Mouse (Mus musculus) forebrain, embryonic 10.5 days (tissue): ENCODE results near the gene Pdia4. TPM values are rescaled to one million over a fixed set of nuclear protein-coding genes. Genes with fewer than 3 reads are reported as not detected.

ENCODE experiments used
- DNase-seq: peaks from one replicate; pipeline ENCODE4 v3.0.0-alpha.2; 2017; ENCODE audit warnings: low spot score; ENCODE audit errors: extremely low spot score
- H3K27ac ChIP-seq: fragments of 300-500 bp; sonication (generic); 2 replicates; pipeline ENCODE4 v1.5.1; 2016; ENCODE audit warnings: mild to moderate bottlenecking
- H3K27me3 ChIP-seq: fragments of 300-500 bp; sonication (generic); 2 replicates; pipeline ENCODE4 v1.6.1; 2016; ENCODE audit warnings: mild to moderate bottlenecking; ENCODE audit not compliant: poor library complexity, severe bottlenecking
- H3K36me3 ChIP-seq: fragments of 300-500 bp; sonication (generic); replicated peaks from 2 replicates; pipeline ENCODE4 v1.6.1; 2016; ENCODE audit warnings: mild to moderate bottlenecking, moderate library complexity
- H3K4me1 ChIP-seq: fragments of 300-500 bp; sonication (generic); 2 replicates; pipeline ENCODE4 v1.6.1; 2016
- H3K4me3 ChIP-seq: fragments of 300-500 bp; sonication (generic); 2 replicates; pipeline ENCODE4 v1.5.1; 2016; ENCODE audit warnings: mild to moderate bottlenecking, moderate library complexity
- H3K9me3 ChIP-seq: fragments of 300-500 bp; sonication (generic); 2 replicates; pipeline ENCODE4 v1.6.1; 2016; ENCODE audit warnings: mild to moderate bottlenecking, moderate library complexity
- WGBS: fragments of 180-500 bp; shearing (Covaris S2); methylation state at CpG from one replicate; pipeline ENCODE4 v1.1.7; 2016; 5-methylcytosine and 5-hydroxymethylcytosine counted together
- polyA plus RNA-seq: library from polyadenylated mRNA; unstranded; fragments of >200 nt; fragmentation: Nextera tagmentation; extraction: Ambion mirVana; gene quantifications from 2 replicates; pipeline ENCODE4 v1.2.1, GENCODE M21; 2016

Pdia4 gene
- polyA plus RNA-seq, 1 experiment from 2014 or later, result 275 TPM

DNA sequence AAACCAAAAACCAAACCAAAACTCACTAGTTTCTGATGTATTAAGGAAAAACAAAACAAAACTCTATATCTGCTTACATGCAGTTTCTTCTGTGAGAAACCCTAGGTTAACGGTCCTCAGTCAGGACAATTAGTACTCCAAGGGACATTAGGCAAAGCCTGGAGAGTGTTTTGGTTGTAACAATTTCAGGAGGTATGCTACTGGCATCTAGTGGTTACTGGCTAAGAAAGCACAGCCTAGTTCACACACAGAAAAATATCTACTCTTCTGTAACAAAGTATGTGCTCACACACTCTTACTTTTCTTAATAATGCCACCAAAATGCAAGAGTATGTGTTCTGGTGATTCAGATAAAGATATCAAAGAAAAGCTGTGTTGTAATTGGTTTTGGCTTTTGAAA, 15.7 kb upstream of the Pdia4 start:
- Histone ChIP-seq H3K4me1 (peaks cover 18% of the 10 kb centered on the region), H3K27ac (no peak overlapping the region), H3K4me3 (peak overlapping the region; percentile 88; the same call in 1 of the 2 replicates), H3K36me3 (peaks cover 25% of the 10 kb centered on the region), H3K27me3 (no peaks in the 10 kb centered on the region), H3K9me3 (no peaks in the 10 kb centered on the region)
- no peak for DNase-seq
- WGBS, result 47% methylated on average over 1 of the region's 1 CpGs

DNA sequence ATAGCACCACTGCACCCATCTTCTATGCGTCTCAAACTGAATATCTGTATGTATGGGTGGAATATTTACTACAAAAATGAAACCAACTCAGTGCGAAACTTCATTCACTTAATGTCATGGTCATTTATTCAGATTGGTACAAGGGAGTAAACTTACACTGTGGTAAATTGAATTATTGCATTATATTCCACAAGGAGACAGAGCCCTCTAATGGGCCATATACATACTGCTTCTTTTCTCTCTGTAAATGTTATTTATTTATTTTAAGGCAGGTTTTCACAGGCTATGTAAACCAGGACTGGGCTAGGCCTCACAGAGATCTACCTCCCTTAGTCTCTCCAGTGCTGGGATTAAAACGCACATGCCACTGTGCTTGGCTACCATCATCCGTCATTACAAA, 14.2 kb upstream of the Pdia4 start:
- no peak for DNase-seq
- 97% methylated on average over 4 of the region's 4 CpGs for WGBS
- Histone ChIP-seq H3K36me3 (peaks cover 39% of the 10 kb centered on the region), H3K4me3 (no peak overlapping the region), H3K9me3 (no peaks in the 10 kb centered on the region), H3K4me1 (peaks cover 18% of the 10 kb centered on the region), H3K27ac (no peak overlapping the region), H3K27me3 (no peaks in the 10 kb centered on the region)

DNA sequence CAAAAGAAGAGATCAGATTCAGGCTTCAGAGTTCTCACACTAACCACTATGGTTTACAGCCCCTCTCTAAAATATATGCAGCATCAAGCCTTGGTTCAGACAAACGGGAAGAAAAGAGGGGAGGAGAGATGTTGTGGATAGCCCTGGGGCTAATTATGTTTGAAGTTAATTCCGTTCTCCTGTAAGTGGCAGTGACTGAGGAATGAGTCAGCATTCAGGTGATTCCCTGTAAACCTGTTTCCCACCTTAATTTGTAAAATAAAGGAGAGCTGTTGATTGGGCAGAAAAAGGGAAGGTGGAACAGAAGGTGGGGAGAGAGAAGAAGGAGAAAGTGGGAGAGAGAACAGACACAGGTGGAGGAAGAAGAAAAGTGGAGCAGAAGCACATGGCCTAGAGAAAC, 11.0 kb upstream of the Pdia4 start:
- Histone ChIP-seq H3K4me3 (no peak overlapping the region), H3K9me3 (no peaks in the 10 kb centered on the region), H3K4me1 (peaks cover 7% of the 10 kb centered on the region), H3K27me3 (no peaks in the 10 kb centered on the region), H3K27ac (no peak overlapping the region), H3K36me3 (peaks cover 70% of the 10 kb centered on the region)
- no peak for DNase-seq
- WGBS, result 64% methylated on average over 2 of the region's 2 CpGs

DNA sequence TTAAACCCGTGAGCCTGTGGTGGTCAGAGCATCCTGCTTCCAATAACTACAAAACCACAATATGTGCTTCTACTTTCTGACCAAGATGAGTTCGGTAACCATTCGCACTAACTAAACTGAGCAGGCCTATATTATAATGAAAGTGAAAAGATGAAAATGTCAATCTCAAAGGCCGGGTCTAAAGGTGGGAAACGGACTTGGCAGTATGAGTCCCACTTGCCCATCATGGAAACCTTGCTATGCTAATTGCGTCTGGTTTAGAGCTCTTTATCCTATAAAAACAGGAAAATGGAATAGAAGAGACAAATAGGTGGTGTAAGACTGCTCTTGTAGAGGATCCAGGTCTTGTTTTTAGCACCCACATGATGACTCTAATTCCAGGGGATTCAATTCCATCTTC, 8.5 kb upstream of the Pdia4 start:
- WGBS, result 92% methylated on average over 6 of the region's 6 CpGs
- Histone ChIP-seq H3K27me3 (no peaks in the 10 kb centered on the region), H3K9me3 (no peaks in the 10 kb centered on the region), H3K36me3 (peaks cover 86% of the 10 kb centered on the region), H3K27ac (no peak overlapping the region), H3K4me3 (no peak overlapping the region), H3K4me1 (no peaks in the 10 kb centered on the region)
- no peak for DNase-seq

DNA sequence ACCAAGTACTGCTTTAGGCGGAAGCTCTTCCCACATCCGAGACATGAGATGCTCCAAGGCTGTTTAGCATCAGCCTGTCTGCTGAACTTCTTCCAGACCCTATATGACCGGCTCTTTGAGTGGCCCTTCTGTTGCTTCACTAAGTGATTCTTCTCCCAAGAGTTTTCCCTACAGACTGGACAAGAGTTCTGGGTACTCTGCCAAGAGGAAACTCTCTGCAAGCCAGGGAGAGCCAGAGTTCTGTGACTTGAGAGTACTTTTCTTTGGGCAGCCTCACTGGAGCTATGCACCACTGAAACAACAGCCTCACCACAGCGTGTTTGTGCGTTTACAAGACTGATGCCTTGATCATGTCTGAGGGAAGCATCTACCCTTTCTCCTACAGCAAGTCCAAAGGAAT, 8.0 kb upstream of the Pdia4 start:
- Histone ChIP-seq H3K27ac (no peak overlapping the region), H3K4me3 (no peak overlapping the region), H3K36me3 (peaks cover 86% of the 10 kb centered on the region), H3K27me3 (no peaks in the 10 kb centered on the region), H3K9me3 (no peaks in the 10 kb centered on the region), H3K4me1 (no peaks in the 10 kb centered on the region)
- DNase-seq, result no peak
- WGBS, result 90% methylated on average over 5 of the region's 5 CpGs

DNA sequence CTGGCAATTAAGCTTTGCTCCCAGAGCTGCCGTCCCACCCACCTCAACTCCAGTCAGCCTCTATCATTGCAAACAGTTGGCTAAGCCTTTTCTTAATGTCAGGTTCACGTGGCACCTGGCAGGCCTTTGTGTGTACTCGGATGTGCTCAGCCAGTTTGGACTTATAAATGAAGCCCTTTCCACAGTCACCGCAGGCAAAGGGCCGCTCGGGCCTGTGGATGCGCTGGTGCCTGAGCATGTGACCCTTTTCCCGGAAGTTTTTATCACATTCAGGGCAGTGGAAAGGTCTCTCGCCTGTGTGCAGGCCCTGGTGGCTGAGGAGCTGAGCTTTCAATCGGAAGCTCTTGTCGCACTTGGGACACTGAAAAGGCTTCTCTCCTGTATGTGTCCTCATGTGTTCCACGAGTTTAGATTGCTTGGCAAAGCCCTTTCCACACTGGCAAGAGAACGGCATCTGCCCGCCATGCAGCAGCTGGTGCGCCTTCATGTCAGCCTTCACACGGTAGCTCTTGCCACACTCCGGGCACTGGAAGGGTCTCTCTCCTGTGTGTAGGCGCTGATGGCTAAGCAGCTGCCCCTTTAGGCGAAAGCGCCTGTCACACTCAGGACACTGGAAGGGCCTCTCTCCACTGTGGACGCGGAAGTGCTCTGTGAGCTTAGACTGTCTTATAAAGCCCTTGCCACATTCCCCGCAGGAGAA, 6.5 kb upstream of the Pdia4 start:
- Histone ChIP-seq H3K4me1 (no peaks in the 10 kb centered on the region), H3K27ac (no peak overlapping the region), H3K27me3 (no peaks in the 10 kb centered on the region), H3K36me3 (peaks cover 72% of the 10 kb centered on the region), H3K9me3 (no peaks in the 10 kb centered on the region), H3K4me3 (no peak overlapping the region)
- WGBS, result 94% methylated on average over 23 of the region's 23 CpGs
- no peak for DNase-seq

DNA sequence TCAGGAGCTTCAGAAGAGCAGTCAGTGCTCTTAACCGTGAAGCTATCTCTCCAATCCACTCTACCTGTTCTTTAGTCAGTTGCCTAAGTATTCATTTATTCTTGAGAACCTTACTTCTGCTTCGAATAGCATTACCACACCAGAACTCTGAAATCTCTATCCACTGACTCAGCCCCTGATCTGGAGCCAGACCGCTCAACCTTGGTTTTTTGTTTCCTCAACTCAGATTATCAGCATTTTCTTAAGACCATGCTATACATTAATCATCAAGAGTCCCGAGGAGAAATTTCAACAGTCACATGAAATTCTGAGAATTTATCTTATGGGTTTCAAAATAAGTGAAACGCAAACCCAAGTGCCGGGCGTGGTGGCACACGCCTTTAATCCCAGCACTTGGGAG, 5.5 kb upstream of the Pdia4 start:
- Histone ChIP-seq H3K36me3 (peaks cover 61% of the 10 kb centered on the region), H3K27me3 (no peaks in the 10 kb centered on the region), H3K9me3 (no peaks in the 10 kb centered on the region), H3K27ac (no peak overlapping the region), H3K4me1 (peaks cover 5% of the 10 kb centered on the region), H3K4me3 (no peak overlapping the region)
- WGBS, result 95% methylated on average over 8 of the region's 8 CpGs
- DNase-seq, result no peak

DNA sequence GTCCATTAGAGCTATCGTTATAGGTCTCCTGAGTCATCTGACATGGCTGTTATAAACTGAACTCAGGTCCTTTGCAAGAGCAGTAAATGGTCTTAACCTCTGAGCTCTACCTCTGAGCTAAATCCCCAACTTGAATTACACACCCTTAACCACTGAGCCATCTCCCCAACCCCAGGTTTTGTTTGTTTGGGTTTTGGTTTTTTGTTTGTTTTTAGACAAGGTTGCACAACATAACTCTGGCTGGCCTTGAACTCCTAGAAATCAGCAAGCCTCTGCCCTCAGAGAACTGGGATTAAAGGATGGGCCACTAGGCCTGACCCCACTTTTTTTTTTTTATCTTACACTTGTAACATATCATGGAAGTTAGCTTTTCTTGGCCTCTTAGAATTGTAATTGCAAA, 2.9 kb upstream of the Pdia4 start:
- 92% methylated on average over 1 of the region's 1 CpGs for WGBS

DNA sequence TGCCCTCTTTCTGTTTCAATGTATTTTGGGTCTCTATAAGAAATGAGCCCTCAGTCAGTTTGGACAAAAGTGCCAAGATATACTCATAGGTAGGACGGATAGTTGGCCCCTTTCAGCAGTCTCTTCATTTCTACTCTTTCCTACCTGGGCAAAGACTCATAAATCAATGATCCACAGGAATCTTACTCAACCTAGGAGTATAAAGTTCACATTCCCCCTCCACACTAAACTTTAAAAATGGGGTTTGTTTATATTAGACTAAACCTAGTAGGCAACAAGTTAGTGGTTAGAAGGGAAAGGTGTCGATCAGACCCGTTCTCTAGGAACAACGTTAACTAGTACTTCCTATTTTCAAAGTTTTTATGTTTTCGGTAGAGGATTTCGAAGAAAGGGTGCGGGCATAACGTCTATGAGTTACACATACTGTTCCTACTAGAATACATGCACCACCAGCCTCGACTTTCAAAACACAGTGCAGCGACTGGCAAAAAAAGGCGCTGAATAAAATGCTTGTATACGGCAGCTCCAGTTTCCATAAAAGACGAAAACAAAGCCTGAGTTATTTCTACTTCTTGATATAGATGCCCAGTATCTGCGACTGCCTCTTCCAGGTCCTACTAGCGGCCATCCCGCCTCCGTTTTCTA, 837 bp downstream of the Pdia4 start:
- Histone ChIP-seq H3K27ac (peak overlapping the region; percentile 95), H3K36me3 (peaks cover 34% of the 10 kb centered on the region), H3K4me1 (peaks cover 34% of the 10 kb centered on the region), H3K27me3 (no peaks in the 10 kb centered on the region), H3K4me3 (peak overlapping the region; percentile 77), H3K9me3 (no peaks in the 10 kb centered on the region)
- WGBS, result 2% methylated on average over 17 of the region's 17 CpGs
- no peak for DNase-seq

More for the DNA sequence above, 2.9 kb upstream of the Pdia4 start:
- no peaks in the 10 kb centered on the region for H3K9me3 ChIP-seq
- peaks cover 37% of the 10 kb centered on the region for H3K36me3 ChIP-seq
- H3K4me3 ChIP-seq, result no peak overlapping the region
- peaks cover 16% of the 10 kb centered on the region for H3K4me1 ChIP-seq
- H3K27ac ChIP-seq, result no peak overlapping the region
- DNase-seq, result no peak
- H3K27me3 ChIP-seq, result no peaks in the 10 kb centered on the region

DNA sequence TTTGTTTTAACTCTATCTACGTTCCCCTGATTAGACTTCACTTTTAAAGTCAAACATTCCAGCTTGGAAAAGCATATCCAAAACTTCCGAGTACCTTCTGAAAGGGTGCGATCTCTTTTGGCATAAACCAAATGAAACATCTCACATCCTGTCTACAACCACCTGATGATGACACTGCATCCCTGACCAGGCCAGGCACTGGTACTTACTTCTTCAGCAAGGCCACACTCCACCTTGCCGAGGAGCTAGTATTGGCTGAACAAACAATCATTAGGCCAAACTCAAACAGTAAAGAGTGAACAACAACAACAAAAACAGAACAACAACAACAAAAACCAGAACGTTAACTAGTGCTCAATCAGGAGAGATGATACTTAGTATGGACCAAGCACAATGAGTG, 1.9 kb downstream of the Pdia4 start:
- no peak for DNase-seq
- peak overlapping the region; percentile 95 for H3K27ac ChIP-seq
- WGBS, result 84% methylated on average over 5 of the region's 5 CpGs

DNA sequence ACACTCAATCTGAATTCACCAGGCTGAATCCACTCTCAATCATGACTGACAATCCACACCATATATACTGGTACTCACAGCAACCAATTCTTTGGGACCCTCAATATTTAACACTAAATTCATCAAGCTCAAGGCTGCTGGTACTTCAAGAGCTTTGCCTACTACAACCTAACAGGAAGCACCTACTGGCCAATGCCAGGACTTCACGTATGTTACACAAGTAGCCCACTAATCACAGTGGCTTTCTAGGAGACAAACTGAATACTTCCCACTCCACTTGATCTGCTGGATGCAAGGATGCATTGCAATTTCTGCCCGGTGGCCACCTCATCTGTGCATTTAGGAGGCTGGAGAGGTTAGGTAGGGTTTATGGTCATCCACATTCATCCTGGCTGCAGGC, 3.0 kb downstream of the Pdia4 start:
- Histone ChIP-seq H3K27me3 (no peaks in the 10 kb centered on the region), H3K27ac (no peak overlapping the region), H3K4me1 (peaks cover 34% of the 10 kb centered on the region), H3K9me3 (no peaks in the 10 kb centered on the region), H3K4me3 (peak overlapping the region; percentile 77; the same call in 1 of the 2 replicates), H3K36me3 (peaks cover 53% of the 10 kb centered on the region)
- WGBS, result 90% methylated on average over 2 of the region's 2 CpGs
- DNase-seq, result no peak

More for the DNA sequence above, 1.9 kb downstream of the Pdia4 start:
- H3K27me3 ChIP-seq, result no peaks in the 10 kb centered on the region
- H3K9me3 ChIP-seq, result no peaks in the 10 kb centered on the region
- H3K4me1 ChIP-seq, result peaks cover 34% of the 10 kb centered on the region
- H3K4me3 ChIP-seq, result peak overlapping the region; percentile 77
- peaks cover 42% of the 10 kb centered on the region for H3K36me3 ChIP-seq

DNA sequence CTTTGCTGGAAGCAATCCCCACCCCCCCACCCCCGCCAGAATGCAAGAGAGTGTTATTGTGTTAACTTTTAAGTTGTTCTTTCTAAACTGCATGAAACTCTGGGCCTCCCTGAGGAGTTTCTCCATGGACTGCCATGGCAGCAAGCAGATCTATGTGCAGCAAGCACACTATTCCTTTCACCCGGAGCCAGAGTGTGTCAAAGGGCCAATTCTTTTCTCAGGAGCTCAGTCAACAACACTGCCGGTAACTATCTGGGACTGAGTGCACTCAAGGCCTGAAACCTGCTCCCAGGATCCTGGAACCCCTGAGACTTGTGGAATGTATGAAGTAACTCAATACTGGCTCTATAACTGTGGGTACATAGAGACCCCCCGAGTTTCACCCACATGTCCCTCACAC, 4.2 kb downstream of the Pdia4 start:
- Histone ChIP-seq H3K4me1 (peaks cover 30% of the 10 kb centered on the region), H3K27me3 (no peaks in the 10 kb centered on the region), H3K9me3 (no peaks in the 10 kb centered on the region), H3K36me3 (peaks cover 65% of the 10 kb centered on the region), H3K27ac (no peak overlapping the region), H3K4me3 (no peak overlapping the region)
- DNase-seq, result no peak
- WGBS, result 93% methylated on average over 4 of the region's 4 CpGs

DNA sequence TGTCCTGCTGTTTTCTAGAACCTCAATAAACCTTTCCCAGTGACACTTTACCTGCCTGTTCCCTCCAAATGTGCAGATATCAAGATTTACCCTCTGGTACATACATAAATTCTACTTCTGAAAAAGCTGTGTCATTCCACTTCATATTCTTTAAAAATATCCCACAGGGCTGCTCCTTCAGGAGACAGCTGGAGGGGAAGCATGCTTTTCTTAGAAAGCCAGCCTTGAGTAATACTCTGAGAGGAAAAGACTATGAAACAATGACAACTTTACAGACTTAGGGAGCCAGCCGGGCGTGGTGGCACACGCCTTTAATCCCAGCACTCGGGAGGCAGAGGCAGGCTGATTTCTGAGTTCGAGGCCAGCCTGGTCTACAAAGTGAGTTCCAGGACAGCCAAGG, 4.7 kb downstream of the Pdia4 start:
- 93% methylated on average over 5 of the region's 5 CpGs for WGBS
- H3K27ac ChIP-seq, result no peak overlapping the region
- H3K9me3 ChIP-seq, result no peaks in the 10 kb centered on the region
- no peak for DNase-seq
- H3K4me1 ChIP-seq, result peaks cover 29% of the 10 kb centered on the region
- no peak overlapping the region for H3K4me3 ChIP-seq
- H3K27me3 ChIP-seq, result no peaks in the 10 kb centered on the region
- H3K36me3 ChIP-seq, result peaks cover 70% of the 10 kb centered on the region
